Mouse (Mus musculus) heart, postnatal 10 days (tissue): ENCODE data around the gene Tnfaip1. TPM values are rescaled to one million over a fixed set of nuclear protein-coding genes. Genes with fewer than 3 reads are reported as not detected.
"Not testable (repeated sequence)": the region's sequence is repeated elsewhere in the genome, so short reads cannot be mapped to it uniquely, and the experiment has no call there.

Experiments used
- DNase-seq, 2 experiments: peaks; one replicate each; pipeline ENCODE4 v3.0.0; 2021
- intact Hi-C: fragments of 180-260 bp; cut with DNase I; formaldehyde crosslinking; loops from one replicate; pipeline ENCODE4 v1.15.1; 2025
- total RNA-seq, 2 experiments: library from RNA; stranded (reverse); gene quantifications; 2 replicates each; pipeline ENCODE4 v1.2.3; 2021

Gene Tnfaip1
- total RNA-seq, 2 experiments from 2014 or later = 62.7 to 66.2 TPM

DNA sequence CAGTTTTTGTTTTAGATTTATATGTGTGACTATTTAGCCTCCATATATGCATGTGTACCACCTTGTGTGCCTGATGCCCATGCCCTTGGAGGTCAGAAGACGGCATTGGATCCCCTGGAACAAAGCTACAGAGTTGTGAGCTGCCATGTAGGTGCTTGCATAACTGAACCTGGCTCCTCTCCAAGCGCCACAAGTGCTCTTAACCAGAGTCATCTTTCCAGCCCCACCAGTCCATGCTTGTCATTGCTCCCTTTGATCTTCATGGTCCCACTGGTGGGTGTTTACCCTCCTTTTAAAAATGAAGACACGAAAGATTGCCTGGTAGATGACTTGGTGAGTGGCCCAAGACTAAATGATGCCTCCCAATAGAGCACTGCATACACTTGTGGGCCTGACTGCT lies 4.2 kb upstream of the Tnfaip1 start:
- intact Hi-C loops = no loop called here

DNA sequence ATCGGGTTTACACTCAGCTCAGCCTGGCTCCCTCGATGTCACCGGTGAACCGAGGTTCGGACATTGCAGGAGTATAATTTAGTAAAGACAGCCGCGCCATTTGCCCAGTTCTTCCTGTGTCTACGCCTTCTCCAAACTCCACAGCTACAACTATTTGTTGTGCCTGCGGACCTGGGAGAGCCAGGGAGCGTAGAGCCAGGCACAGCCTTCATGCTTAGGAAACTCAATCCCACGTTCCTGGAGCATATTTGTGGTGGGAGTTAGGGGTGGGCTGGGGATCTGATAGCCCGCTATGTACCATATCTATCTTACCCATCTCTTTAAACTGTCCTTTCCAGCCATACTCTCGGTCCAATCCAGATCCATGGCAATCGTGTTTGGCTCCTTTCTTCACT lies 555 bp upstream of the Tnfaip1 start:
- DNase-seq = no peak
- intact Hi-C loops = no loop called here

More for the DNA sequence above, 4.2 kb upstream of the Tnfaip1 start:
- DNase-seq = no peak

DNA sequence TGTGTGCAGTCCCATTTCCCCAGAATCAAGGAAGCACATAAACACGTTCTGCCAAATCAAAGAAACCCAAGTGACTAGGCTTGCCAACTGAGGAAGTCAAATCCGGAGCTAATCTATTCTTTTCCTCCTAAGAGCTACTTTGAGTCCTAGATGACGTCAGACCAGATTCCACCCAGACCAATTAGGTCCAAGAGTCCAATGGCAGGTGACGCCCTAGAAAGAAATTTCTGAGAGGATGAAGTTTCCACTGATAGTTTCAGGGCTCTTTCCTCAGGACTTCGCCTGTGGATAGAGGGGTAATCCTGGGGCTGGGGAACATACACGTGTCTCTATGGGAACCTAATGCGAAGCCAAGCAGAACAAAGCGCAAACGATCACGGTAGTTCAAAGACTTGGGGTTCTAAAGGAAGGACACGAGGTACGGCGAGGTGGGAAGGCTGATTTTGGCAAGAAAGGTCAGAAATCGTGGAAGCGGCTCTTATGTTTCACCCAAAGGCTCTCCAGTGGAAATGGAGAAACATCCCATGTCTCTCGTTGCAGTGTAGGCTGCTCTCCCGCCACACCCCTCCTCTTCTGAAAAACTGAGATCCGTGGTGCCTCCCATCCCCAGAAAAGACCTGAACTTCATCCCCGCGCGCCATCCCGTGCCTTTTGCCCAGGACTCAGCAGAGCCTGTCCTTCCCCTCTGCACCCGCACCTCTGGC lies 604 bp downstream of the Tnfaip1 start:
- DNase-seq = peak; percentile 66 to 69
- intact Hi-C loops = no loop called here

DNA sequence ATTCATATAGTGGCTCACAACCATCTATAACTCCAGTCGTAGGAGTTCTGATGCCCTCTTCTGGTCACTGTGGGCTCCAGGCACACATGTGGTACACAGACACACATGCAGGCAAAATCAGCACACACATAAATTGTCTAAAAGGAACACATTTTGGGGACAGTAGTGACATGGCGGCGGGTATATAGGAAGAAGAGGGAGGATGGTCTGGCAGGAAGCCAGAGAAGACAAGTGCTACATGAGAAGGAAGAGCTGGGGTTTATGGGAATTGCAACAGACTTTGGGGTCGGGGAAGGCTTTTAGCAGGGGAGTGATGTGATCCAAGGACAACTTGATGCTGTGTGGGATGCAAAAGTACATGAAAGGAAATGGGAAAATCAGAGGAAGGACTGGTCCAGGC lies 1.6 kb downstream of the Tnfaip1 start:
- intact Hi-C loops = no loop called here
- DNase-seq = no peak

DNA sequence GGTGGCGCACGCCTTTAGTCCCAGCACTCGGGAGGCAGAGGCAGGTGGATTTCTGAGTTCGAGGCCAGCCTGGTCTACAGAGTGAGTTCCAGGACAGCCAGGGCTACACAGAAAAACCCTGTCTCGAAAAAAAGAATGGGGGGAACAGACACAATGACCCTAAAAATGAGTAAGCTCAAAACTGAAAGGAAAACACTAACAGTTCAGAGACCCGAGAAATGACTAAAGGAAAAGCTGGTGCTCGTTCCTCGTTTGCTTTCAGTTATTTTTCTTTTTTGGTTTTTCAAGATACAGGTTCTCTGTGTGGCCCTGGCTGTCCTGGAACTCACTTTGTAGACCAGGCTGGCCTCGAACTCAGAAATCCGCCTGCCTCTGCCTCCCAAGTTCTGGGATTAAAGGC lies 4.6 kb downstream of the Tnfaip1 start:
- intact Hi-C loops, DNase-seq: not testable (repeated sequence)

DNA sequence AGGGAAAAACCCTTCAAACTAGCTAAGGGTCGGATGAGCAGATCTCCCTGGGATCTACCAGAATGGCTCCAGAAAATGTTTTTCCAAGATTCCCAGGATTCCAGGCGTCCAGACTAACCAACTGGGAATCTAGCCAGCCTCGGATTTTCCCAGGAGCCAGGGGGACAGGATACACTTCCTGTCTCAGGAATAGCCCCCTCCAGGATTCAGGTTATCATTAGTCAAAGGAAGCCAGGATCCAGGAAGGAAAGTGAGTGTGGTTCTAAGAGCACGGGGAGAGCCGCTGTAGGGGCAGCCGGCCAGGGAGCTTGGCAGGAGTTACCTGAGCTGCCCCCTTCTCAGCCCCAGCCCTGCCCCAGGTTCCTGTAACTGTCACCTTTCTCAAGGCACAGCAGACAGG lies 5.1 kb downstream of the Tnfaip1 start:
- intact Hi-C loops = no loop called here
- peak; percentile 75 to 76 for DNase-seq

DNA sequence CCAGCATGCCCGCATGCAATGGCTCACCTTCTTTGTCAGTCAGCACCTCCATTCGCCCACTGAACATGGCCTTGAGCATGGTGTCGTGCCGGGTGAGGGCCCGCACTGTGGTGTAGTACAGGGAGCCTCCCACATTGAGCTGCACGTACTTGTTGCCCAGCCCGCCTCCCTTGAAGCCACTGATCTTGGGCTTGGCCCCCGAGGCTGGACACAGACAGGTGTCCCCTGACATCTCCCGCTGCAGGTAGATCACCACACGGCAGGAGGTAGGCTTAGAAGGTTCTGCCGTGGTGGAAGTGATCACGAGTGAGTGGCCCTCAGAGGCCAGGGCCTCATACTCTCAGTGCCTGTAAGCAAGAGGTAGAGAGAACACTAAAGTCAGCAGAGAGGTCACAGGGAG lies 6.1 kb downstream of the Tnfaip1 start:
- intact Hi-C loops = no loop called here
- no peak for DNase-seq

DNA sequence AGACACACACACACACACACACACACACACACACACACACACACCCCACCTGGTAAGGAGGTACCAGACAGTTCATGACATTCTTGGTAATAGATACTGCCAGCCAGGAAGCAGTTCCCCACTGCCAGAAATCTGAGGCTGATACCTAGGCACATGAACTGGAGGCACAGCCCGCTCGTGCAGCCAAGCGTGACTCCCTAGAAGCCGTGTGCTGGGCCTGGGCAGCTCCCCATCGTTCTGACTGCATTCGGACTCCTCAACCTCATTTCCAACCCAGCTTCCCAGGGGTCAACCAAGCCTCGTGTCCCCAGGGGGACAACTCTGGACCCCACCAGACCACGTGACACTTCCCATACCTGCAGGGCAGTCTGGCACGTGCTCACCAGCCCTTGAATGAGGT lies 7.4 kb downstream of the Tnfaip1 start:
- no peak for DNase-seq
- intact Hi-C loops = no loop called here

DNA sequence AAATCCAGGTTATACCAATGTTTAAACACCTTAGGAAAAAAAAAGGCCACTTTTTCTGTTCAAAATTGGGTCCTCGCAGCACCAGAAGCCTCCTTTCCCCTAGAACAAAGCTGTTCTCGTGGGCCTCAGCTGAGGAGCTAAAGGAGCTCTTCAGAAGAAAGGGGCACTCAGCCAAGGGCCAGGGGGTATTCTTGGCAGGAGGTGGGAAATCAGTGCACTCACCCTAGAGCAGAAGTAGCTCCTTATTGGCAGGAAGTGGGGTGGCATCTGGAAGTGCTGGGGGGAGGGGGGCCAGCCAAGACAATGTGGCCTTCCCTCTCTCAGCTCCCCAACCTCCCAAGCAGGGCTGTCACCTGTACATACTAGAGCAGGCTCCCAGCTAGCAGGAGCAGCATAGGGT lies 11.3 kb downstream of the Tnfaip1 start:
- intact Hi-C loops = no loop called here
- no peak for DNase-seq

DNA sequence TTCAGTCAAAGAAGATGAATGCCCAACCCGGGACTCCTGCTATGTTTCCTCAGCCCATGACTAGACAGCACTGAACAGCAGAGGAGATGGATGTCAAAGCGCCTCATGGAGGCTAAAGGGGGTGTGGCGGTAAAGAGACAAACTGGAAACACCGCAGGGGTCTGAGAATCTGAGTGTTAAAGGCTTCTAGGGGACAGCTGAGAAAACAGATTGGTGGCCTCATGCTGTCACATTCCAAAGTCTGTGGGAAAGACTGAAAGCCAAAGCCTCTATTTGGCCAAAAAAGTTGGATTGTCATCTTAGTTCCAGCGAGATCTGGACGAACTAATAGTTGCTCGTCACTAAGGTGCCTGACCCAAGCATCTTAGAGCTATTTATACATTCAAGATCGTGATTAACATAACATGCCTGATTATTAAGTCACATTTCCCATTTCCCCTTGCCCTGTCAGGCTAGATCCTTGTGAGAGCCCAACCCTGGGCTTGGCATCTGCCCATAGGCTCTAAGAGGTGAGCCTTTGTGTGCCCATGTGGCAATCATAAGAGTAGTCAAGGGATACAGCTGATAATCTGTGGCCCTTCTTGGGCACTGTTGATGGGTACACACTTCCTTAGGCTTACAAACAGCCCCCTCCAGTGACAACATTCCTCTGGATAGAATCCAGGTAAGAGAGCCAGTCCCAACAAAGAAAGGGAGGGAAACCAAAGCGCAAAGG lies 12.7 kb downstream of the Tnfaip1 start:
- intact Hi-C loops = no loop called here
- peak; percentile 30 to 32 for DNase-seq

DNA sequence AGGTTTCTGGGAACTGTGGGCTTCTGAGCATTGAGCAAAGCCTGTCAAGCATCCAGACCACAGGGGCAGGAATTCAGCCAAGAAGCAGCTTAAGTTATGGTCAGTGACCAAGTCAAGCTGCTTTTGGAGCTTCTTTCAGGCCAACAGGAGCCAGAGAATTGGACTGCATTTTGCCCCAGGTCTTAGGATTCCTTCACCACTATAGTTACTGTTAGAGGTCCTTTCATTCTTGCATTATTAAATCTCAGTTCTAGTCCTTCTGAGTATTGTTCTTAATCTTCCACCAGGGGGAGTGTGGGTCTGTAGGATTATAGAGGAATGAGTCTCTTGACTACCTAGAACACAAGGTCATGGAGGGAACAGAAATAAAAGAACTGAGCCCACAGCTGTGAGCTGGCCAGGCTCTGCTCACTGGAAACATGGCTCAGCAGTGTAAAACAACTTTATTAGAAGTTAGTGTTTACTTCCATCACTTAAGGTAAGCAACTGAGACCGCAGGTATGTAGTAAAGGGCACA lies 13.6 kb downstream of the Tnfaip1 start:
- intact Hi-C loops = no loop called here
- peak; percentile 35 to 39 for DNase-seq

DNA sequence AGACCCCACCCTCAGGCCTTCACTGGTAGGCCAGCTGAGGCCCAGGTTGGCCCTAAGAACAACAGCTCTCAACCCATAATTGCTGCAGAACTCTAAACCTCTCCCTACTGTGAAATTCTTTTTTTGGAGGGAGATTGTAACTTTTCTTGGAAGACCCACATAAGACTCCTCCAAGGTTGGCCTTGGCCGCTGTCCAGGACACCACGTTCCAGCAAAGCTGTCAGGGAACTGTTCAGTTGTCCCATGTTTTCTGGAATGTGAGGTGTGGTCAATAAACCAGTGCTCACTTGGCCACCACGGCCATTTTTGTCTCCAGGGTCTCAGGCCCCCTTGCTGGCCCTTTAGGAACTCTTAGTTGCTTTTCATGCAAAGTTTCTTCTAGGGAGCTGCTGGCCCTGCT lies 14.3 kb downstream of the Tnfaip1 start:
- no peak for DNase-seq
- intact Hi-C loops = no loop called here

DNA sequence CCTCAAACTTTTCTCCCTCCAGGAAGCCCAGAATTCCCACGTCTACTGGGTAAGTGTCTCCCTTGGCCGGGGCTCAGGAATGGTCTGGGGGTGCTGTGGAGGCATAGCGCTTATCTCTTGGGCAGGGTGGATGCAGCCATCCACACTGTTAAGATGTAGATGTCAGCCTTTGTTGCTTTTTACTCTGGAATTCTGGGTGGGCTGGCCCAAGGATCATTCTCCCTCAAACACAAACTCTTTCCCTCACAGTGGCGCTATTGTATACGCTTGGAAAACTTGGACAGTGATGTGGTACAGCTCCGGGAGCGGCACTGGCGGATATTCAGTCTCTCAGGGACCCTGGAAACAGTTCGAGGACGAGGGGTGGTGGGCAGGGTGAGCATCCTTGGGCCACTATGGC lies 17.2 kb downstream of the Tnfaip1 start:
- intact Hi-C loops = no loop called here
- no peak for DNase-seq

DNA sequence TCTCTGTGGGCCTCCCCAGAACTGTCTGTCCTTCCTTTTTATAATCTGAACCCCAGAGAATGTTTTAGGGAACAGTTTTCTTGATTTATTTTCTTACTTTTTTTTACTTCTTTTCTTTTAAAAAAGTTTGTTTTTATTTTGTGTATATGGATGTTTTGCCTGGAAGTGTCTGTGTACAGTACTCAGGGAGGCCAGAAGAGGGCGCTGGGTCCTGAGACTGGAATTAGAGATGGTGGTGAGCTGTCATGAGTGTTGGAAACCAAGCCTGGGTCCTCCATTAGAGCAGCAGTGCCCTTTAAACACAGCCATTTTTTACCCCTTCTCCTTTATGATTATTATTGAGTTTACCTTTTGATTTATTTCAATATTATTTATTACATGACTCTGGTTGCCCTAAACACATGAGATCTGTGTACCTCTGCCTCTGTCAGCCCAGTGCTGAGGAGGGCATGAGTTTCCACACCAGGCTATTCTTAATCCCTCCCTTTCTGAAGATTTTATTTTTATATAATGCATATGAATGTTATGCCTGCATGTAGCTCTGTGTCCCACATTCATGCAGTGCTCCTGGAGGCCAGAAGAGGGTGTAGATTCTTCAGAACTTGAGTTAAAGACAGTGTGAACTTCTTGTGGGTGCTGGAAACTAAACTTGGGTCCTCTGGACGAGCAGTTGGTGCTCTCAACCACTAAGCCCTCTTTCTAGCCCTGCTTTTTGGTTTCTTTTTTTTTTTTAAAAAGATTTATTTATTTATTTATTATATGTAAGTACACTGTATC lies 20.4 kb downstream of the Tnfaip1 start:
- intact Hi-C loops = no loop called here
- DNase-seq = no peak

DNA sequence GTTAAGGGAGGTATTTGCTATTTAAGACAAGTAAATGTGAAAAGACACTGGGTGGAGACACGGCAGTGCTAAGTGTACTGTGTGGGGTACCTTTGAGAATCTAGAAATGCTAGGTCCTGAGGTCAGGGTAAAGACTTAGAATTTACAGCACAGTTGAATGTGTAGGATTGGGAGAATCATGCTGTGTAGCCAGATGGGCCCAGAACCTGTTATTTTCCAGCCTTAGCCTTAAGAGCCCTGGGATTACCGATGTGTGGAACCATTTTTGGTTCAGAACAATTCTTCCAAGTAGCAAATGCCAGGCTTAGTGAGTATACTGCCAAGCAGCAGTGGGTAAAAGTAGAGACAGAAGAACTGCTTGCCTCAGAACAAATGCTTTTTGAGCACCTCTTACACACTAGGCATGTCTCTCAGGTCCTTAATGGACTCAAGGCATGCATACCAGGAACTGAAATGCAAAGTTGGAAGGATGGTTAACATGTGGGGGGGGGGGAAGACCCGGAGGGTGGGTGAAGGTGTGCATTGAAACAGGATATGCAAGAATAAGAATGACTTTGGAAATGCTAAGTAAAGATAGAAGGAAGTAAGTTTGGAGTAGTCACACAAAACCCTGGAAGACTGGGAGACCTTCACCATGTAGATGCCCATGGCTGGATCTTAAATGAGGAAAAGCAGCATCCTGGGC lies 22.9 kb downstream of the Tnfaip1 start:
- intact Hi-C loops = no loop called here
- DNase-seq = no peak

DNA sequence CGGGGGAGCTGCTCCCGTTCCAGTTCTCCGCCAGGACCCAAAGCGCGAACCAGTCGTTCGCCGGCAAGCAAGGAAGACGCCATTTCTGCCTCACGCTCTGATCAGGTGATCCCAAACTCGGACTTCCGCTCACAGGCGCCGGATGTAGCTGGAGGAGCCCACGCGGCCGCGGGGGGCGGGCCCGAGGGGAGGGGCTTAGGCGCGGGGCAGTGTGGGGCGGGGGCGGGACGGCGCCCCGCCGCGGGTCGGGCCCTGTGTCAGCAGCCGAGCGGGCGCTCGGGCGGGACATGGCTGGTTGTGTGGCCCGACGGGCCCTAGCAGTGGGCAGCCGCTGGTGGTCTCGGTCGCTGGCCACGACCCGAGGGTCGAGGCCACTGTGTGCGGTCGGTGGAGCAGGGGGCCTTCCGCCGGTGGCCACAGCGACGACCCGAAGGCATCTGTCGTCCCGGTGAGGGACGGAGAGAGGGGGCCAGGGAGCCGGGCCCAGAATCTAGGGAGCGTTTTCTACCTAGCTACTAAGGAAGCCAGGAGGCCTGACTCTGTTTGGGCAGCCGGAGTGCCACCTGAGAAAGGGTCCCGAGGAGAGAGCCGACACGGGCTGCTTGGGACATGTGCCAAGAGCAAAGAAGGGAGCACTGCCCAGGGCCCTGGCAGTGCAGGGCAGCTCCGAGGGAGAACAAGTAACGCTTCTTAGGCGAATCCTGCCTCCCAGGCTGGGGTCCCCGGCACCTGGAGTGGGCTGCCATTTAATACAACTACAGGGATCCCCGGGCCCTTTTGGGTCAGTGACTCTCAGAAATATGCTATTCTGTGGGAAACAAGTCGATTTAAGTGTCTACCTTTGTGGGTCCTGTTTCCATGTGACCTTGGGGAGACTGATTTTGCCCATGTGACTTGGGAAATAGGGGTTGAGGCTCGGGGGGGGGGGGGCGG lies 23.8 kb downstream of the Tnfaip1 start, which contains the start of the genes Tmem199 and Poldip2:
Tmem199 (minus strand) TSS at position 148 of the 933 bp plus-strand sequence.
Poldip2 (plus strand) TSS at position 169 of the 933 bp plus-strand sequence.
- peak; percentile 92 to 93 for DNase-seq
- intact Hi-C loops = no loop called here

DNA sequence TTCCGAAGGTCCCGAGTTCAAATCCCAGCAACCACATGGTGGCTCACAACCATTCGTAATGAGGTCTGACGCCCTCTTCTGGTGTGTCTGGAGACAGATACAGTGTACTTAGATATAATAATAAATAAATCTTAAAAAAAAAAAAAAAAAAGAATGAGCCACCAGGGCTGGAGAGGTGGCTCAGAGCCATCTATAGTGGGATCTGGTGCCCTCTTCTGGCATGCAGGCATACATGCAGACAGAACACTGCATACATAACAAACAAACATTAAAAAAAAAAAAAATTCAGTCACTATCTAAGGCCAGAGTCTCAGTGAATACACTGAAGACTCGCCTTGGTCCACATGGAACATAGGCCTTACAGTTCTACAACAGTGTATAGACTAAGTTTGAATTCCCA lies 27.0 kb downstream of the Tnfaip1 start:
- intact Hi-C loops = no loop called here
- no peak for DNase-seq

DNA sequence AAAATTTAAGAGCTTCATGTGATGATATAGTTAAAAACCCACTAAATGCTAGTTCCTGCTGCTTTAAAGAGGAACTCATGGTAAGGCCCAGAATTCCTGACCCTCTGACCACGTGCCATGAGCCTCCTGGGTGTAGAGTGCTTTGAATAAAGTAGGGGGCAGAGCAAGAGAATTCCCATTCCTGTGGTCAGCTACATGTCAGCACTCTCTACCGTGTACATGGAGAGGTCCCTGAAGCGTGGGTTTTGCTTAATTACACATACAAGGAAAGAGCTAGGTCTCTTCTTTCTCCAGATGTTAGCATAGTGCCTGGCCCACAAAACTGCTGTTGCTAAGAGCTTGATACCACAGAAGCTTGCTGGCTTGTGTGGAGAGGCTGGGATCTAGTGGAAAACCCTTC lies 30.7 kb downstream of the Tnfaip1 start:
- DNase-seq = no peak
- intact Hi-C loops = no loop called here

DNA sequence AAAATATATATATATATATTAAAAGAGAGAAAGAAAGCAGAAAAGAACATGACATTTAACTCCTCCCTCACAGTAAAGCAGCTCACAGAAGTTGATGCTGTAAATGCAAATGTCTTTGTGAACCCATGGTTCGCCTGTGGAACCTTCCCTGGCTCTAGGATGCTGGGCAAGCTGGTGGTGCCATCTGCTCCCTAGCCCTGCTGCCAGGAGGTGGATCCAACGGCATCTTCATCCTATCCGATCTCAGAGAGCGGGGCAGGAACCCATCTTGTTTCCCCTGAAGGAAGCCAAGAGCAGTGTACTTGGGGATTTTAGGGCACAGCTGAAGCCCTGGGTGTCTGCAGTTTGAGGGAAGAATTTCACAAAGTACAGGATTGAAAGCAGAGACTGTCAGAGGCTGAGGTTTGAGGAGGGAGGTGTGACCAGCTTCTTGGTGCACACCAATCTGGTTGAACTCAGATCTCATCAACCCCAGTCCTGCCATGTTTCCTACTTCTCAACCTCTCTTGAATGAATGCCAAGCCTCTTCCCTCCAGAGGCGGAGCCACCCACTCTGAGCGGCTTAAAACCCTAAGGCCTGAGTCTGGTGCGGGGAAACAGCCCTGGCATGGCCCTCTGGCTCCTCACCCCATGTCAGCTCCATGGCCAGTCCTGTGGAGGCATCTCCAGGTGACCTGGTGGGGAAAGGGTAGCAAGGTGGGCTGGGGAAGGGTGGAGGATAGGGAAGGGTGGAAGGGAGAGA lies 33.1 kb downstream of the Tnfaip1 start, which contains the start of gene Sebox:
Sebox (plus strand) TSS at position 539 of the 742 bp plus-strand sequence.
- intact Hi-C loops = no loop called here

More for the DNA sequence above, 33.1 kb downstream of the Tnfaip1 start, which contains the start of gene Sebox:
- no peak for DNase-seq
